Mouse (Mus musculus) ES-Bruce4 (cell line): ENCODE measurements around the gene Cisd3.

ENCODE experiments used
- CTCF ChIP-seq: IDR thresholded peaks from one replicate; pipeline ENCODE4 v1.8.1; 2011; ENCODE audit warnings: low read depth, low read length
- EP300 ChIP-seq: IDR thresholded peaks from 2 replicates; pipeline ENCODE4 v1.6.1; 2011; ENCODE audit warnings: low read depth, low read length; ENCODE audit not compliant: insufficient read depth

- TF ChIP-seq CTCF (no peak), EP300 (no peak)
Measured at GRCm38 (mm10) chr11:97662893-97663527, 22.6 kb upstream of the Cisd3 start, which contains the start of gene Mllt6.
